Mouse (Mus musculus) neural tube, embryonic 14.5 days (tissue): ENCODE results near the gene Dennd1a. TPM values are rescaled to one million over a fixed set of nuclear protein-coding genes. Genes with fewer than 3 reads are reported as not detected.

Experiments
- ATAC-seq: fragments of 200-750 bp; cut with Nextera tagmentation; 2 replicates; pipeline ENCODE4 v1.8.0; 2017; ENCODE audit warnings: low read depth, mild to moderate bottlenecking, moderate TSS enrichment, moderate library complexity
- H3K27ac ChIP-seq: fragments of 300-500 bp; sonication (generic); 2 replicates; pipeline ENCODE4 v1.5.1; 2014; ENCODE audit warnings: low read depth, mild to moderate bottlenecking, control low read depth, low read length, moderate library complexity, mixed read lengths
- H3K27me3 ChIP-seq: fragments of 300-500 bp; sonication (generic); 2 replicates; pipeline ENCODE4 v1.6.1; 2014; ENCODE audit warnings: low read length; ENCODE audit not compliant: control insufficient read depth, insufficient read depth
- H3K36me3 ChIP-seq: fragments of 300-500 bp; sonication (generic); 2 replicates; pipeline ENCODE4 v1.6.1; 2014; ENCODE audit warnings: low read length, mixed read lengths; ENCODE audit not compliant: control insufficient read depth, insufficient read depth
- H3K4me1 ChIP-seq: fragments of 300-500 bp; sonication (generic); 2 replicates; pipeline ENCODE4 v1.6.1; 2014; ENCODE audit warnings: low read length; ENCODE audit not compliant: control insufficient read depth, insufficient read depth
- H3K4me2 ChIP-seq: fragments of 300-500 bp; sonication (generic); 2 replicates; pipeline ENCODE4 v1.6.1; 2014; ENCODE audit warnings: mild to moderate bottlenecking, low read depth, low read length, control low read depth
- H3K4me3 ChIP-seq: fragments of 300-500 bp; sonication (generic); 2 replicates; pipeline ENCODE4 v1.5.1; 2014; ENCODE audit warnings: low read depth, low read length, control low read depth, mixed read lengths
- H3K9ac ChIP-seq: fragments of 300-500 bp; sonication (generic); replicated peaks from 2 replicates; pipeline ENCODE4 v1.6.1; 2014; ENCODE audit warnings: low read depth, mild to moderate bottlenecking, control low read depth, low read length, mixed read lengths
- H3K9me3 ChIP-seq: fragments of 300-500 bp; sonication (generic); 2 replicates; pipeline ENCODE4 v1.6.1; 2016; ENCODE audit warnings: low read length; ENCODE audit not compliant: control insufficient read depth
- WGBS: fragments of 180-500 bp; shearing (Covaris S2); extraction: QIAGEN DNeasy Blood & Tissue Kit; methylation state at CpG from one replicate; pipeline ENCODE4 v1.1.7; 2014; 5-methylcytosine and 5-hydroxymethylcytosine counted together
- polyA plus RNA-seq: library from polyadenylated mRNA; unstranded; fragments of >200 nt; fragmentation: Nextera tagmentation; extraction: Ambion mirVana; gene quantifications from 2 replicates; pipeline ENCODE4 v1.2.1, GENCODE M21; 2014

The Dennd1a gene
- polyA plus RNA-seq, 1 experiment from 2014 or later = 17.8 TPM

- Histone ChIP-seq H3K4me2 (no peak overlapping the region), H3K36me3 (no peaks in the 10 kb centered on the region), H3K9me3 (no peaks in the 10 kb centered on the region), H3K9ac (no peak overlapping the region), H3K4me1 (no peaks in the 10 kb centered on the region), H3K27ac (no peak overlapping the region), H3K27me3 (no peaks in the 10 kb centered on the region), H3K4me3 (no peak overlapping the region)
- ATAC-seq = no peak
Measured at GRCm38 (mm10) chr2:38048996-38049395, 238.2 kb downstream of the Dennd1a start.

DNA sequence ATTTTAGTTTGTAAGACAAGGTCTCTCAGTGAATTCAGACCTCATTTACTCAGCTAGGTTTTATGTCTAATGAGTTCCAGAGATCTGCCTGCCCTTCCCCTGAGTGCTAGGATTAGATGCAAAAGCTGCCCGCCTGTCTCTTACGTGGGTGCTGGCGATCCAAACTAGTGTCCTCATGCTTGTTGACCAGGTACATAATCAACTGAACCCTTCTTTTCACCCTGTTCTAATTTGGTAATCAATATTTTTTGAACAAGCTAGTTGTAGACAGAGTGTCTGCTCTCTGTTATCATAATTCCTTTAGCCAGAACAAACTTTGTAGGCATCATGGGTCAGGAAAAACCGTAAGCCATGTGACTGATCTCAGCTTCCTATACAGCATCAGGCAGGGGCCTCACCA is 241.9 kb downstream of the Dennd1a start:
- Histone ChIP-seq H3K4me3 (no peak overlapping the region), H3K36me3 (no peaks in the 10 kb centered on the region), H3K9me3 (no peaks in the 10 kb centered on the region), H3K9ac (no peak overlapping the region), H3K4me1 (no peaks in the 10 kb centered on the region), H3K27me3 (no peaks in the 10 kb centered on the region), H3K4me2 (no peak overlapping the region), H3K27ac (no peak overlapping the region)
- ATAC-seq = no peak
- WGBS = 94% methylated on average over 4 of the region's 4 CpGs

DNA sequence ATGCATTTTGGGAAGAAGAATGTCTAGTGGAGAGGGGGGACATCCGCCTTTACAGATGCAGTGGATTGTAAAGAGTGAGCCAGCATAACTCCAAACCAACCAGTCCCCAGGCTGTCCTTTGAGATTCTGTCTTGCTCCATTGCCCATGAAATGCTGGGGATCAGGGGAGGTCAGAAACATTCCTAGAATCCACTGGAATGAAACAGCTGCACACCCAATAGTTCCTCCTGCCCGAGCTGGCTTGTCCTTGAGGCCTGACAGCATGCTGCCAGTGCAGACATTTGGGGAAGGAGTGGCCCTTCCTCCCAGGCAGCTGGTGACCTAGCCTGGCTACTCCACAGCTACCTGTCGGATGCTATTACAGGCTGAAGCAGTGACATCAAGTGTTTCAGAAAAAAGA is 246.3 kb downstream of the Dennd1a start:
- WGBS = 43% methylated on average over 3 of the region's 3 CpGs

GRCm38 (mm10) chr2:38039621-38040020 is 247.6 kb downstream of the Dennd1a start:
- Histone ChIP-seq H3K9ac (no peak overlapping the region), H3K27ac (no peak overlapping the region), H3K4me3 (no peak overlapping the region), H3K36me3 (no peaks in the 10 kb centered on the region), H3K4me2 (no peak overlapping the region), H3K9me3 (no peaks in the 10 kb centered on the region), H3K27me3 (no peaks in the 10 kb centered on the region), H3K4me1 (no peaks in the 10 kb centered on the region)
- WGBS = 97% methylated on average over 1 of the region's 1 CpGs
- no peak for ATAC-seq

More for the DNA sequence above, 246.3 kb downstream of the Dennd1a start:
- no peak overlapping the region for H3K4me3 ChIP-seq
- H3K9ac ChIP-seq = no peak overlapping the region
- no peaks in the 10 kb centered on the region for H3K9me3 ChIP-seq
- no peak overlapping the region for H3K4me2 ChIP-seq
- H3K4me1 ChIP-seq = no peaks in the 10 kb centered on the region
- no peak for ATAC-seq
- H3K36me3 ChIP-seq = no peaks in the 10 kb centered on the region
- H3K27me3 ChIP-seq = no peaks in the 10 kb centered on the region
- H3K27ac ChIP-seq = no peak overlapping the region

- no peak for ATAC-seq
Measured at GRCm38 (mm10) chr2:38028317-38028716, 258.9 kb downstream of the Dennd1a start.

DNA sequence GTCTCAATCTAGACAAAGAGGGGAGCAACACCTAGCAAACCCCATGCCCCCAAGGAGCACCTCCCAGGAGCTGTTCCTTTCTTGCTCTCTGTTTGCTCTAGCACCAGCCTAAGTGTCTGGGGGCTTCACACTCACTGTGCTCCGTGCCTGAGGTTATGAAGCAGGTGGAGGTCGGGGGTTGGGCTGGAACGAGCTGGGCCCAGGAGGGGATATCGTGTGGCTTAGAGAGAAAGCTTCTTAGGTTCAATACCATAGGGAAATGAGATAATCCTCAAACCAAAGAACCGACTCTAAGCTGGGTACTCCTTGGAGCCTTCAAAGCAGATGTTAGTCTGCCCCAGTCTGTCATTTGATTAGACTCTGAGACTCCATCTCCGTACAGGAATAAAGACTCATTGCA is 261.6 kb downstream of the Dennd1a start:
- H3K36me3 ChIP-seq = no peaks in the 10 kb centered on the region
- no peak overlapping the region for H3K4me2 ChIP-seq
- 50% methylated on average over 6 of the region's 6 CpGs for WGBS
- no peak overlapping the region for H3K27ac ChIP-seq
- no peaks in the 10 kb centered on the region for H3K9me3 ChIP-seq
- no peak for ATAC-seq
- no peaks in the 10 kb centered on the region for H3K27me3 ChIP-seq
- H3K4me1 ChIP-seq = no peaks in the 10 kb centered on the region
- H3K9ac ChIP-seq = no peak overlapping the region
- H3K4me3 ChIP-seq = no peak overlapping the region

More at GRCm38 (mm10) chr2:38028317-38028716, 258.9 kb downstream of the Dennd1a start:
- H3K4me1 ChIP-seq = no peaks in the 10 kb centered on the region
- no peaks in the 10 kb centered on the region for H3K36me3 ChIP-seq
- H3K4me3 ChIP-seq = no peak overlapping the region
- no peaks in the 10 kb centered on the region for H3K9me3 ChIP-seq
- no peak overlapping the region for H3K9ac ChIP-seq
- WGBS = 82% methylated on average over 3 of the region's 3 CpGs
- no peak overlapping the region for H3K27ac ChIP-seq
- no peak overlapping the region for H3K4me2 ChIP-seq
- H3K27me3 ChIP-seq = no peaks in the 10 kb centered on the region

- H3K36me3 ChIP-seq = no peaks in the 10 kb centered on the region
- no peak for ATAC-seq
- H3K4me3 ChIP-seq = no peak overlapping the region
- no peak overlapping the region for H3K4me2 ChIP-seq
- no peaks in the 10 kb centered on the region for H3K4me1 ChIP-seq
- no peaks in the 10 kb centered on the region for H3K9me3 ChIP-seq
- H3K9ac ChIP-seq = no peak overlapping the region
- H3K27me3 ChIP-seq = no peaks in the 10 kb centered on the region
- H3K27ac ChIP-seq = no peak overlapping the region
- WGBS = 86% methylated on average over 4 of the region's 4 CpGs
Measured at GRCm38 (mm10) chr2:38023741-38024130, 263.5 kb downstream of the Dennd1a start.

- 83% methylated on average over 9 of the region's 9 CpGs for WGBS
- Histone ChIP-seq H3K27me3 (no peaks in the 10 kb centered on the region), H3K27ac (no peak overlapping the region), H3K4me2 (no peak overlapping the region), H3K36me3 (no peaks in the 10 kb centered on the region), H3K9ac (no peak overlapping the region), H3K4me3 (no peak overlapping the region), H3K9me3 (no peaks in the 10 kb centered on the region), H3K4me1 (no peaks in the 10 kb centered on the region)
- no peak for ATAC-seq
Measured at GRCm38 (mm10) chr2:38023054-38023740, 264.0 kb downstream of the Dennd1a start.

GRCm38 (mm10) chr2:38021166-38021565 is 266.0 kb downstream of the Dennd1a start:
- no peak for ATAC-seq
- WGBS = 88% methylated on average over 9 of the region's 9 CpGs
- Histone ChIP-seq H3K36me3 (no peaks in the 10 kb centered on the region), H3K9me3 (no peaks in the 10 kb centered on the region), H3K9ac (no peak overlapping the region), H3K27ac (no peak overlapping the region), H3K4me1 (no peaks in the 10 kb centered on the region), H3K27me3 (no peaks in the 10 kb centered on the region), H3K4me3 (no peak overlapping the region), H3K4me2 (no peak overlapping the region)
